Mouse (Mus musculus): ENCODE measurements around the gene Lrp2bp.

Gene Lrp2bp

DNA sequence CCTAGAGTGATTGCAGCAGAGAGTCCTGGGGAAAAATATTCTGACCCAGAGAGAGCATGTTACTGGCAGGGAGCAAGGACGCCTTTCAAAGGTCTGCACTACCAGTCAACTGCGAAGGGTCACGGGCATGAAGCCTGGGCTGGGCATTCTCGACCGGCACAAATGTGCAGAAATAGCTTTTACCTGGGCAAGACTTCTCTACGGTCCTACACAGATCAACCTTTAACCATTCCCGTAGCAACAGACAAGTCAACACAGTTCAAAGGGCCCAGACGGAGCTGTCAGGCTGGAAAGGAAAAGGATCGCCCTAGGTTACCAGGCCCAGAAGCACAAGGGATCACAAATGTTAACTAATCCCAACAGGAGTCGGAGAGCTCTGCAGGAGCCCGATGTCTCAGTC, 37.1 kb downstream of the Lrp2bp start:
- no peak for DNase-seq

DNA sequence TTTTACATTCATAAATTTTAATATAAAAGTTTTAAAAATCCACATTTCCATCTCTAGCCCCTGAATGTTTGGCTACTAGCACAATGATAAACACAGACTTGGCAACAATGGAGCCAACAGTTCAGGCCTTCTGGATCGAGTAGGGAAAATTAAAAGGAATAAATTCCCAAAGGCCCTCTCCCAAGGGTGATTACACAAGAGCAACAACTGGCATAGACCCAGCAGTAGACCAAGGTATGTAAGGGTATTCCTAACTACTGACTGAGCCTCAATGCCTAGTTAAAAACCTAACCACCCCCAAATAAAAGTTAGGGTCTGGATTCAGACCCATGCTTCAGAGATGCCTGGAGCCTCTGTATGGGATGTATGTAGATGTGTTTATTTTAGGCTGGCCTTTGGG, 40.6 kb downstream of the Lrp2bp start:
- DNase-seq, result no peak

DNA sequence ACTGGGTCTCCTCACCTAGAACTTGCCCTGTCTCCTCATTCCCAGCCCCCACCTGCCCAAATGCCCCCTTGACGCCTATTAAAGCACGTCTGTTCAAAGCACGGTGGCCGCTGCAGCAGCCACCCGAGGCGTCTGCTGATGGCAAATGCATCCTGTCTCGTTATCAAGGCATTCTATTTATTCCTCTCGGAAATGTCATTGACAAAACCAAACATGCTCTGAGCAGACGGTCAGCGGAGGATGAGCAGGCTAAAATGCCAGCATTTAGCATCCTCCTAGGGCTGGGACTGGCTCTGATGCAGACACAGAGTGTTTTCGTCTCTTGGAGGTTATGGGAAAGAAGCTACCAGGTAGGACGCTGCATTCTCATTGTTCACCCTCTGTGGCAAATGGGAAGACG, 41.2 kb downstream of the Lrp2bp start:
- DNase-seq, result no peak

DNA sequence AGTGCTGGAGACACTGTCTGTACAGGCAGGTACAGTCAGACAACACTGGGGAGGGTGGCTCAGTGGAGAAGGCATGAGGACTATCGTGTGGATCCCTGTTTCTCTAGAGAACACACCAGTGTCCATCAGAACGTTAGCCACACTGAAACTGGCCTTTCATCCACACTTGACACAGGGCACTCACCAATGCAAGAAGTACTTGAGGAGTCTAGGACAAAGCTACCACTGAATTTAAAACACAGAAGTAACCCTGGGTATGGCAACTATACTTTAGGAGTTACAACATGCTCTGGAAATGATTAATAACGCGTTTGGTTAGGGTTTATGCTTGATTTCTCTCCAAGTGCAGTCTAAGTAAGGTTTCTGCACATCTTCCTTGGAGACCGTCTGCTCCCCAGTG, 73.7 kb downstream of the Lrp2bp start:
- no peak for DNase-seq

DNA sequence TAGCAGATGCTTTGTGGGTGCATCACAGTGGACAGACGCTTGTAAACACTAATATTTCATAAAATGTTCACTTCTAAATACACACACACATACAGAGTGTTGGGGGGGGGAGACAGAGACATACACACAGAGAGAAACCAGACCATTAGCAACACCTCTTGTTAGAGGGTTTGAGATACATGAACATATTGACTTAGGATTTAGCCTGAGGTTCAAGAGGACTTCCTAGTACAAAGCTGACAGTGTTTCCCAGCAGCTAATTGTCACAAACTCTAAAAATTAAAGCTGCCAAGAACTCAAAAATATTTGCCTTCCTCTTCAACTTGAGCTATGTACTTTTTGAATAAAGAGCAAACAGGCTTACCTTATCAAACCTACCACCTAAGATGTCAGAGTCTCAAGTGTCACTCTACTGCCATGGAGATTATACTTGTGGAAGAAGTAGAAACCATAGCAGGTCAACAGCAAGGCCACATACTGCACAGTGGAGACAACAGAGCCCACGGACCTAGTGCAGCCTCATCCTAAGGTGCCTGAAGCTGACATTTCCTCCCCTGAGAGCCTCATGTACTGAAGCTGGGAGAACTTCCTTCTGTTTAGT, 74.5 kb downstream of the Lrp2bp start:
- DNase-seq, result no peak

- peak in 1 of 2 experiments; percentile 16 for DNase-seq
Observed at GRCm38 (mm10) chr8:46075223-46075622, 76.1 kb downstream of the Lrp2bp start.

DNA sequence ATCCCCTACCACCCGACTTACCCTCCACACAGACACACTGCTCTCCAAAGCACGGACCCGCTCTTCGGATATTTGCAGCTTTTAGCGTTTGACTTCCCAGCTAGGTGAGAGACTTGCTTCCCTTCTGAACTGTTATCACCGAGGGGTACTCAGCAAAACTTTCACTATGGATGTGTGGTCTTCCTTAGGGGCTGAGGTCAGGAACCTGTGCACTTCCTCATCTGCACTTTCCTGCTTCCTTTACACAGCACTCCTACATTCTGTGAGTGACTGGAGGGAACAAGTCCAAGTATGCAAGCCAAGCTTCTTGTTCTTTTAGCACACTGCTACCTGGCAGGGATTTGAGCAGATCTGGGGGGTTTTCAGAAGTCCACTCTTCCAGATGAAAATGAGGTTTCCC, 79.8 kb downstream of the Lrp2bp start:
- DNase-seq, result no peak

Measured in cerebellum, postnatal 25 days (tissue).